Mouse (Mus musculus) large intestine, adult 2 months (tissue): ENCODE data around the gene Rora. TPM values are rescaled to one million over a fixed set of nuclear protein-coding genes. Genes with fewer than 3 reads are reported as not detected.

Source experiments
- DNase-seq: peaks from one replicate; pipeline ENCODE4 v3.0.0-alpha.2; 2012; ENCODE audit warnings: low read depth, low spot score
- WGBS: fragments of 180-500 bp; shearing (Covaris S2); methylation state at CpG from one replicate; pipeline ENCODE4 v1.1.7; 2018; 5-methylcytosine and 5-hydroxymethylcytosine counted together
- polyA plus RNA-seq: library from polyadenylated mRNA; depleted of rRNA; stranded (reverse); fragments of >200 nt; gene quantifications from 2 replicates; pipeline ENCODE4 v1.2.3, GENCODE M21; 2012

Gene Rora
- polyA plus RNA-seq, 1 experiment = 0.92 TPM

GRCm38 (mm10) chr9:68852934-68853333, 199.3 kb downstream of the Rora start:
- 86% methylated on average over 2 of the region's 2 CpGs for WGBS
- DNase-seq = no peak

GRCm38 (mm10) chr9:68859500-68859899, 205.9 kb downstream of the Rora start:
- DNase-seq = no peak
- WGBS = 69% methylated on average over 2 of the region's 2 CpGs

DNA sequence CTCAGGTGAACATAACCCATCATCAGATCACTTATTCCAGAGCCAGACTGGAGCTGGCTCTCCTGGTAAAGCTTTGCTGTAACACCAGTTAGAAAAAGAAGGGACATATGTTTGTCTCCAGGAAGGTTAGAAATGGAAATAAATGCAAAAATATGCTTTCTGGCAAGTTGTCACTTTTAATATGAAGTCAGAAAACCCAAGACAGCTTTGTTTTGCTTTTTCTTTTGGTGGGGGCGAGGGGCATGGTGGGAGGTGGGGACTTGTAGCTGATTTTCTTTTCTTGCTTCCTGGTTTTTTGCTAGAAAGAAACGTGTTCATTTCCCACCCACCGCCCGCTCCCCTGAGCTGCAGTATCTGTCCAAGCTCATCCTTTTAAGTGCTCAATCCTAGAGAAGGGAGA, 212.7 kb downstream of the Rora start:
- 73% methylated on average over 4 of the region's 4 CpGs for WGBS
- DNase-seq = no peak

DNA sequence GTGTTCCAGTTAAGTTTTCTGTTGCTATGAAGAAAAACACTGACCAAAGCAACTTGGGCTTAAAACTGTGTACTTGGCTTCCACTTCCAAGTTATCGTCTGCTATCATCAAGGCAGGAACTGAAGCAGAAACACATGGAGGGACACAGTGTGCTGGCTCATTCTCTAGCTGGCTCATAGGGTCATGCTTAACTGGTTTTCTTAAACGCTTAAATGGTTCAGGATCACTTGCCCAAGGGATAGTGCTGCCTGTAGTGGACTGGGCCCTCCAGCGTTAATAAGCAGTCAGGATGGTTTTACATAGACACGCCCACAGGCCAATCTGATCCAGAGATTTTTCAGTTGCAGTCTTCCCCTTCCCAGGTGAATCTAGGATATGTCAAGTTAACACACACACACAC, 220.3 kb downstream of the Rora start:
- no peak for DNase-seq
- 70% methylated on average over 4 of the region's 4 CpGs for WGBS

- DNase-seq = no peak
- WGBS = 87% methylated on average over 2 of the region's 2 CpGs
Observed at GRCm38 (mm10) chr9:68874544-68874943, 221.0 kb downstream of the Rora start.

GRCm38 (mm10) chr9:68875791-68876190, 222.2 kb downstream of the Rora start:
- no peak for DNase-seq
- 92% methylated on average over 2 of the region's 2 CpGs for WGBS

DNA sequence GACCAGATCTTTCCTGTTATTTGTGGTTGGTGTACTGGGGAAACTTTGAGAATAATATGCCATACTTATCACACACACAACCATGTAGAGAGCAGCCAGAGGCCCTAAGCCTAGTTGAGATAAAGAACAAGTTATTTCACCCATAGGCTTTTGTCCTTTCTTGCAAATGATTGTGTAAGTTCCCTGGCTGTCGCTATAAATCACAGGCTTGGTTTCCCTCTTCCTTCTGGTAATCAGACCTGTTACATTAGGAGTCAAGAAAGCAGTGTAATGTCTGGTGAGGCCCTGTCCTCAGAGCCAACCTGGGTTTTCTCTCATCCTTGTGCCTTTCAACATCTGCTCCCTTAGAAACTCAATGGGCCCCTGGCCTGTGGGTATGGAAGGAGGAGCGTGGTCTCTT, 222.7 kb downstream of the Rora start:
- WGBS = 76% methylated on average over 2 of the region's 2 CpGs
- no peak for DNase-seq

- 30% methylated on average over 6 of the region's 6 CpGs for WGBS
- DNase-seq = no peak
Observed at GRCm38 (mm10) chr9:68881896-68882295, 228.3 kb downstream of the Rora start.

DNA sequence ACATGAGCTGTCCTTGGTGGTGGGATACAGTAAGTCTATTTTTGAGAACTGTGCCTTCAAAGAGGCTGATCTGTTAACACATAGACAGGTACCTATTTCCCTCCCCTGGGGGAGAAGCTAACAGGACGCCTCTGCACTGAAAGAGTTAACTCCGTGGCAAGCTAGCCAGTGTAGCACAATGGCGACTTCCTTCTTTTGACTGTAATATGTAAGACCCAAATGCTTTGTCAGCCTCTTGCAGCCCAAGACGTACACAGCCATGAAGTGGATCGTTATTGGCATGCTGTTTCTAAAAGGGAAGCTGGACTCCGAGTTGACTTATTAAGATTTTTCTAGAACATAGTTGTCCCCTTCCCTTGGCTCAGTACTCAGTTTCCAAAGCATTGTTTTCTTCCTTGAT, 229.4 kb downstream of the Rora start:
- 69% methylated on average over 6 of the region's 6 CpGs for WGBS
- DNase-seq = no peak

- WGBS = 88% methylated on average over 8 of the region's 8 CpGs
- no peak for DNase-seq
Observed at GRCm38 (mm10) chr9:68883687-68884086, 230.1 kb downstream of the Rora start.

DNA sequence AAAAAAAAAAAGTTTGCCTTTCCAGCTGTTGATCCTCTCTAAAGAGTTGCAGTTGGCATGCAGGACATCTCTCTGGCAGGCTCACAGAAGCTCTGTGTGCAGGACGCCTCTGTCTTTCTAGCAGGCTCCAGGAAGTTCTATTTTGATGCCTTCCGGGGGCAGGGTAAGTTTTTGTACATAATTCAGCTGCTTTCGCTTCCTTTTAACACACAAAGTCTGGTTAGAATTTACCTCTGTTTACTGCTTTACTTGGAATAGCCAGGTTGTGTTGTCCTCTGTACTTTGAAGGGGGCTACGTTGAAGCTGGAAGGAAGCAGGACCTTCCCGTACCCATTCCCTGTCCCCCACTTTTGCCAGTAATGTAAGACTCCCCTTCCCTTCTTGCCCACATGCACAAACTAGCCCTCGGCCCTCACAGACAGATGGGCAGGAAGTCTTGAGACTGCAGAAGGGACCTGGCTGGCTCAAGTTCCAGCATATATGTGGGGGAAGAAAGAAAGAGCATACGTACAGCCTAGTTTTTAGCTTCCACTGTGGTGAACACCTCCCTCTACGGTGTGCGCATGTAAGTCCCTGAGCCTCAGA, 231.0 kb downstream of the Rora start:
- no peak for DNase-seq
- WGBS = 68% methylated on average over 9 of the region's 9 CpGs

DNA sequence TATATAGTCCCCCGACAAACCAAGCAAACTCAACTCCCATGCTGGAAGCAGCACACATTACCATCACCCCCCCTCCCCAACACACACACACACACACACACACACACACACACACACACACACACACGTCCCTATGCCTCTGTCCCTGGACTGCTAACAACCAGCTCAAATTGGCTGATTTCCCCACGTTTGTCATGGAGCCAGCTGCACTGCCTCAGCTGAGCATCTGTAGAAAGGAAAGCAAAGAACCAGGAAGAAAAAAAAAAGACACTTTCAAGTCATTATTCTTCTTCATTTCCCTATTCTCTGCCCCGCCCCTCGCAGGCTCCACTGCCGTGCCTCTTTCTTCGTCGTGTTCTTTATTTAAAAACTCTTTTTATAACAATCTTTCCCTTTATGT, 235.1 kb downstream of the Rora start:
- 17% methylated on average over 8 of the region's 8 CpGs for WGBS
- DNase-seq = no peak

DNA sequence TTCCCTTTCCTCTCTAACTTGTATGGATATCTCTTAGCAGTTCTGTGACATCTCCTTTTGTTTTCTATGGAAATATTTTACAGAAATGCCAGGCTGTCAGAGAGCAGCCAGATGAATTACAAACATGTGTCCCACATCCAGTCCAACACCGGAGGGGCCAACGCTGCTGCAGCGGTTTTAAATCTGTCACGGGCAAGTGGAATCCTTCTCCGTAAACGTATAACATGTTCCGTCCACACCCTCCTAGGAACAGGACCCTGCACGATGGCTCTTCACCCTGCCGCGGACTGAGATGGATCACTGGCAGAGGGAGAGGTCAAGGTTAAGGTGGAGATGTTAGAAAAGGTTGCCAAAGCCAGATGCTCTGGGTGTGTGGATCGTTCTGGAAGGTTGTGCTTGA, 237.8 kb downstream of the Rora start:
- no peak for DNase-seq
- WGBS = 60% methylated on average over 11 of the region's 11 CpGs

- WGBS = 93% methylated on average over 4 of the region's 4 CpGs
- DNase-seq = no peak
Observed at GRCm38 (mm10) chr9:68892356-68892755, 238.8 kb downstream of the Rora start.

GRCm38 (mm10) chr9:68892859-68893258, 239.3 kb downstream of the Rora start:
- no peak for DNase-seq
- WGBS = 82% methylated on average over 6 of the region's 6 CpGs

- 74% methylated on average over 6 of the region's 6 CpGs for WGBS
- DNase-seq = no peak
Observed at GRCm38 (mm10) chr9:68898286-68898685, 244.7 kb downstream of the Rora start.

DNA sequence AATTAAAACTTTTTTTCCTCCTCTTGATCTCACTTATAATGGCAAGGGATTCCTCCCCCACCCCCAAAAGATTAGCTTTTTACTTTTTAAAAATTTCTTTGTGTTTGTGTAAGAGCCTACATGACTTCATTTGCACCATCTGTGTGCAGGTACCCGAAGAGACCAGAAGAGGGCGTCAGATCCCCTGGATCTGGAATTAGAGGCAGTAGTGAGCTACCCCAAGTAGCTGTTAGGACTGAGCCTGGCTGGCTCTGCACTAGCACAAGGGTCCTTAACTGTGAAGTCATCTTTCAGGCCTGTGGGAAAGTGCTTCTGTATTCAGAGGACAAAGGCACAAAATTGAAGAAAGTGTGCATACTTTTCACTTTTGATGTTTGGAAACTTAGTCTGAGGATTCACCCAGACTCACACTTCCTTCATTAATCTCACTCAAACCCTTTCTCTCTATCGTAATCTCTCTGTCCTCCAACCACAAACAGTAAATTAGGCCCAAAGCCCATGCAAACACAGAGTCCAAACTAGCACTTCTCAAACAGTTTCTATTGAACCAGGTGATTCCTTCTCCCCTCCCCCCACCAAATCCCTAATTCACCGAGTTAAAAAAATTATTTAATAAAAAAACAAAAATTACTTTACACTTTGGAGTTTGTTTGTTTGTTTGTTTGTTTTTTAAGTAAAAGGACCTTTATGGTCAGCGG, 246.1 kb downstream of the Rora start:
- WGBS = 72% methylated on average over 5 of the region's 5 CpGs
- no peak for DNase-seq

- 79% methylated on average over 6 of the region's 6 CpGs for WGBS
- DNase-seq = no peak
Observed at GRCm38 (mm10) chr9:68906361-68906883, 252.8 kb downstream of the Rora start.

DNA sequence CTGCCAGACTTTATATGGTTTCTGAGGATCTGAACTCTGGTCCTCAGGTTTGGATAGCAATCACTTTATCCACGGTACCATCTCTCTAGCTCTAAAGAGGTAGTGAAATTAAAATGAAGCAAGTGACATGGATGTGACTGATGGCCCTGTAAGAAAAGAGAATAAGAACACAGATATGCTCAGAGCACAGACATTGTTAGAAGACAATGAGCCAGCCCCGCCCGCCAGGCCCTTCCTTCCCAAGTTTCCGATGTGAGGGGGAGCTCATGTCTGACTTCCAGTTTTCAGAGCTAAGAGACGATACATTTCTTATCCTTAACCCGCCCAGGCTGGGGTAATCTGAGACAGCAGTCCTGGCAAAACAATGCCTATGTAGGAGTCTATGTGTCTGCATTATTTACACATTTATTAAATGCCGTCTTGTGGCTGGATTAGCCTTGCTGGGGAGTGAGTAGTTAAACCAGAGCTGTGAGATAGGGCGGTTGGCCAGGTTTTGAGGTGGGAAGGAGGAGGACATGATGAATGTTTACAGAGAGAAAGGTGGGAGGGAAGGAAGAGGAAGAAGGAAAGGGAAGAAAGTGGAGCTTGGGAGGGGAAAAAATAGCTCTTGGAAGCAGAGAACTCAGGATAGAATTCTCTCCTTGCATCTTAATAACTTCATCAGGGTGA, 259.0 kb downstream of the Rora start:
- no peak for DNase-seq
- WGBS = 52% methylated on average over 8 of the region's 8 CpGs

DNA sequence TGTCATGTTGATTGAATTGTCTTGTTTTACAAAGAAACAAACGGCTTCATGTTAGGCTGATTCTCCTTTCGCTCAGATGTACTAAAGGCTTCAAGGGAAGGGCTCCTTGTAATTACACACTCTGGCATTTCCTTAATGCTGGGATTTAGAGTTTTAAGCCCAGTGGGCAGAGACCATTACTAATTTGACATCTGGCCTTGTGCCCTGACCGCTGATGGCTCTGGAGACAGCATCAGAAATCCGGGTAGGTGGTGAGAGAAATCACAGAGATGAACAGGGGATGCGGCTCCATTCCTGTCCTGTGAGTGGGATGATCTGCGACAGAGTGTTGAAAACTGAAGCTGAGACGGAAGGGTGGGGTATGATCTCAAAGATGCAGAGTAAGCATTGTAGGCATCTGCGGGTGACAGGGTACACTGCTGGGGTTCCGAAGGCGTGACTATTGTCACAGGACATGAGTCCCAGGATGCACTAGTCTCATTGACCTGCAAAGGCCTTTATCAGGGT, 259.7 kb downstream of the Rora start:
- 78% methylated on average over 10 of the region's 10 CpGs for WGBS
- no peak for DNase-seq
